Mouse (Mus musculus) skeletal muscle tissue, adult 2 months (tissue): Measurements from ENCODE around the gene Usp43.

ENCODE experiments used
- DNase-seq: peaks from one replicate; pipeline ENCODE4 v3.0.0-alpha.2; 2012; ENCODE audit warnings: low read depth, low spot score

Gene Usp43

GRCm38 (mm10) chr11:67811535-67811934 is 110.4 kb downstream of the Usp43 start:
- no peak for DNase-seq

DNA sequence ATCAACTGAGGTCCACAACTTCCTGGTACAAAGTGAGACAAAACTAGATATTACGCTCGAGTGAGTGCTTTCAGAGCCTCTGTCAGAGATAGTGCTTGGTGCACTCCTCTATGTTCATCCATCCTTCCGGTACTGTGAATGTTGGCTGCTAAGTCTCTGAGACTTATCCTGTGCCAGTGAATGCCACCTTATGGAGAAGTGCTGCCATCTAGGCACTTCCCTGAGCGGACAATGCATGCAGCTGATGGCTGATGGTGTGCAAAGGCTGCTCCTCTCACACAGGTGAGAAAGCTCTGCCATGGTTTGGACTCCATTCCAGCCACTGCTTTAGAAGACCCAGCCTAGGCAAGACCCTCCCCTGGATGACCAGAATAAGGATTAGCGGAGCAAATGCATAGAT is 113.9 kb downstream of the Usp43 start:
- DNase-seq, result no peak

DNA sequence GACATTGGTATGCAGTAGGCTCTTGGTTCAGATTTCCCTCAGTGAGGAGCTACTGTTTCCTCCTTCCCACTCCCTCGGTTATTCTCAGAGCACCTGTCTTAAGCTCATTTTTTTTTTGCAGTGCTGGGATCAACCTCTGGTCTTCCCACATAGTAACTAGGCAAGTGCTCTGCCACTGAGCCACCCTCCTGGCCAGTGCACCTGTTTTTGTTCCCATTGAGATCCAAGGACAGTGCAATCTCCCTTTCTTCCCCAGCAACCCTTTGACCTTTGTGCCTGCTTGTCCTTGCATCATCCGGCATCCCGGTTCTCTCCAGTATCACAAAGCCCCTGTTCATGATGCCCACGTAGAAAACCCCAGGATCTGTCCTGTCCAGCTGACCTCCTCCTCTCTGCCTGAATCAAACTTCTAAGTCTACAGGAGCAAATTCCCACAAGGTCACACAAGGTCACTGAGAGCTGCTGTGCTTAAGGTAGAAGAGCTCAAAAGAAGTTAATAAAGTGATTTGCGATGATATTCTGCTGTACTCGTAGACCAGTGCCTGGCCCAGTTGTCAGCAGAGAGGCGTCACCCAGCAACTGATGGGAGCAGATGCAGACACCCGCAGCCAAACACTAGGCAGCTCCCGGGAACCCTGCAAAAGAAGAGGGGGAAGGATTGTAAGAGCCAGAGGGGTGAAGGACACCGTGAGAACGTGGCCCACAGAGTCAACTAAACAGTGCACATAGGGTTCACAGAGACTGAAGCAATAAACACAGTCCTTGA is 114.9 kb downstream of the Usp43 start:
- DNase-seq, result no peak

DNA sequence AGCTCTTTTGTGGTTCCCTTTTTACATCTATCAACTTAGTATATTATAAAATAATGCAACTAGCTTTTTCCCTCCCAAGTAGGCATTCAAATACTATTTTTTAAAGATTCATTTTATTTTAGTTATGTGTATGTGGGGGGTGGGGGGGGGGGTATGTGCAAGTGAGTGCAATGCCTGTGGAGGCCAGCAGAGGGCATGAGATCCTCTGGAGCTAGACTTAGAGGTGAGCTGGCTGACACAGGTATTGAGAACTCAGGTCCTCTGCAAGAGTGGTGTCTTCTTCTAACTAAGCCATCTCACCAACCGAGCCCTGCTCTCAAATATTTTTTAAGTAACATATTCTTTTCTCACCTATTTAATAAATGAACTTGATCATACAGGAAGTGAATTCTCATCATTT is 116.4 kb downstream of the Usp43 start:
- DNase-seq, result no peak
